10 mouse cellular contexts compared by ENCODE assay signal in genomic region chr2:125530665-125531064, GRCm38 (mm10). TPM values are rescaled to one million over a fixed set of nuclear protein-coding genes. Genes with fewer than 3 reads are reported as not detected.
DNase-seq lines count a peak whose midpoint lies in the region; ATAC-seq and TF ChIP-seq lines count a peak whose summit lies in the region.
"Had no signal": no experiment of that assay in that cellular context is flagged by ENCODE, and none has a peak within 500 bp of the region (broad histone marks: within the 10 kb centered on the region; RNA-seq: fewer than 3 reads in every experiment).

No protein-coding gene starts in this region.

- no peak for TF ChIP-seq CTCF in lung, adult 2 months (IDR thresholded peaks at IDR 0.05; ENCODE audit: insufficient read depth, low read length)

- DNase-seq in lung, adult 18-20 months: peak; percentile 18 to 24
- no peak for DNase-seq in lung, adult 2 months
- DNase-seq in heart, adult 8-10 months (ENCODE audit: low spot score): peak; percentile 55
- DNase-seq in hindbrain, embryonic 10.5 days (ENCODE audit: low spot score): no peak
- DNase-seq in frontal cortex, postnatal 25 days (ENCODE audit: low spot score in 2 of 2): no peak
- DNase-seq in thymus, postnatal 10 days (ENCODE audit: low spot score in 2 of 2): no peak
- DNase-seq: spleen, adult 18-20 months had no signal

- WGBS in lung, adult 2 months: 56% methylated on average over 6 of the region's 6 CpGs
- WGBS in intestine, embryonic 16.5 days: 49% methylated on average over 6 of the region's 6 CpGs
- 62% methylated on average over 6 of the region's 6 CpGs for WGBS in stomach, embryonic 14.5 days
- 75% methylated on average over 6 of the region's 6 CpGs for WGBS in hindbrain, embryonic 10.5 days

- no peaks in the 10 kb centered on the region for H3K27me3 ChIP-seq in intestine, embryonic 16.5 days (replicated peaks; ENCODE audit: control insufficient read depth, insufficient read depth, low read length)
- no peaks in the 10 kb centered on the region for H3K27me3 ChIP-seq in stomach, embryonic 14.5 days (ENCODE audit: control insufficient read depth, insufficient read depth, low read length)
- H3K27me3 ChIP-seq in hindbrain, embryonic 10.5 days (ENCODE audit: insufficient read depth, poor library complexity, severe bottlenecking): no peaks in the 10 kb centered on the region
- H3K27me3 ChIP-seq: limb, embryonic 12.5 days had no signal

- TF ChIP-seq POLR2A in lung, adult 2 months (IDR thresholded peaks at IDR 0.05; ENCODE audit: borderline replicate concordance, extremely low read depth, low read depth, low read length): no peak

- H3K4me1 ChIP-seq in lung, adult 2 months (ENCODE audit: control insufficient read depth, insufficient read depth, low read length): no peaks in the 10 kb centered on the region
- no peaks in the 10 kb centered on the region for H3K4me1 ChIP-seq in intestine, embryonic 16.5 days (ENCODE audit: control insufficient read depth, insufficient read depth, low read length)
- no peaks in the 10 kb centered on the region for H3K4me1 ChIP-seq in stomach, embryonic 14.5 days (ENCODE audit: control insufficient read depth, insufficient read depth, low read length)
- no peaks in the 10 kb centered on the region for H3K4me1 ChIP-seq in hindbrain, embryonic 10.5 days (replicated peaks)
- H3K4me1 ChIP-seq: limb, embryonic 12.5 days had no signal

- H3K27ac ChIP-seq in intestine, embryonic 16.5 days (ENCODE audit: low read length): peak overlapping the region; percentile 51; the same call in 1 of the 2 replicates
- H3K27ac ChIP-seq in stomach, embryonic 14.5 days (ENCODE audit: low read length): no peak overlapping the region; the same call in 1 of the 2 replicates
- H3K27ac ChIP-seq in hindbrain, embryonic 10.5 days: no peak overlapping the region
- H3K27ac ChIP-seq: limb, embryonic 12.5 days had no signal

- peak; percentile 82 for ATAC-seq in intestine, embryonic 16.5 days
- ATAC-seq in stomach, embryonic 14.5 days (ENCODE audit: insufficient number of reproducible peaks, insufficient read depth, low FRiP score, low read depth): peak; percentile 71; the same call in 1 of the 2 replicates

- no peak overlapping the region for H3K4me2 ChIP-seq in intestine, embryonic 16.5 days (ENCODE audit: low read depth, low read length)
- no peak overlapping the region for H3K4me2 ChIP-seq in stomach, embryonic 14.5 days (replicated peaks; ENCODE audit: low read depth, low read length)
- H3K4me2 ChIP-seq: limb, embryonic 12.5 days had no signal

- H3K36me3 ChIP-seq in intestine, embryonic 16.5 days (ENCODE audit: control insufficient read depth, insufficient read depth, low read length): no peaks in the 10 kb centered on the region
- H3K36me3 ChIP-seq in stomach, embryonic 14.5 days (ENCODE audit: control insufficient read depth, insufficient read depth, low read length): no peaks in the 10 kb centered on the region
- no peaks in the 10 kb centered on the region for H3K36me3 ChIP-seq in hindbrain, embryonic 10.5 days
- H3K36me3 ChIP-seq: limb, embryonic 12.5 days had no signal

- H3K4me3 ChIP-seq in lung, adult 2 months (replicated peaks; ENCODE audit: extremely low read depth, low read depth, low read length): no peak overlapping the region
- H3K4me3 ChIP-seq in intestine, embryonic 16.5 days (ENCODE audit: low read length): no peak overlapping the region
- H3K4me3 ChIP-seq in stomach, embryonic 14.5 days (ENCODE audit: low read depth, low read length): no peak overlapping the region
- H3K4me3 ChIP-seq in hindbrain, embryonic 10.5 days: no peak overlapping the region
- H3K4me3 ChIP-seq: limb, embryonic 12.5 days had no signal

- no peaks in the 10 kb centered on the region for H3K9me3 ChIP-seq in intestine, embryonic 16.5 days (ENCODE audit: control insufficient read depth, low read length)
- H3K9me3 ChIP-seq in stomach, embryonic 14.5 days (ENCODE audit: control insufficient read depth, low read depth, low read length): no peaks in the 10 kb centered on the region
- no peaks in the 10 kb centered on the region for H3K9me3 ChIP-seq in hindbrain, embryonic 10.5 days
- H3K9me3 ChIP-seq: limb, embryonic 12.5 days had no signal

- no peak overlapping the region for H3K9ac ChIP-seq in intestine, embryonic 16.5 days (ENCODE audit: low read depth, low read length)
- H3K9ac ChIP-seq in stomach, embryonic 14.5 days (replicated peaks; ENCODE audit: low read depth, low read length): no peak overlapping the region
- H3K9ac ChIP-seq: limb, embryonic 12.5 days had no signal

RNA-seq across cellular contexts. Expression of gene Fbn1, which starts 22.9 kb away (rescaled TPM):
- polyA plus RNA-seq in lung, adult 2 months (2012; rRNA removed): 20.2 and 30.6 TPM in 2 replicates
- 10 to 100 TPM; 17.4 to 32.9 (median 23.8) TPM for total RNA-seq in heart, adult 8-10 months (2022)
- 12.6 and 15.6 TPM in 2 replicates for polyA plus RNA-seq in intestine, embryonic 16.5 days (2015; fragmentation: Nextera tagmentation; extraction: Ambion mirVana)
- polyA plus RNA-seq in stomach, embryonic 14.5 days (2014; fragmentation: Nextera tagmentation; extraction: Ambion mirVana): 56.3 and 58.2 TPM in 2 replicates
- 6.1 and 7.0 TPM in 2 replicates for polyA plus RNA-seq in hindbrain, embryonic 10.5 days (2016; fragmentation: Nextera tagmentation; extraction: Ambion mirVana)

RNA-seq across cellular contexts. Expression of gene Gm9913, which starts 25.8 kb away (rescaled TPM):
- 0.43 and 0.52 TPM in 2 replicates for polyA plus RNA-seq in lung, adult 2 months (2012; rRNA removed)
- under 1 TPM; 0.09 to 0.14 (median 0.10) TPM for total RNA-seq in heart, adult 8-10 months (2022)
- polyA plus RNA-seq in intestine, embryonic 16.5 days (2015; fragmentation: Nextera tagmentation; extraction: Ambion mirVana): 0.16 and 0.51 TPM in 2 replicates
- polyA plus RNA-seq in stomach, embryonic 14.5 days (2014; fragmentation: Nextera tagmentation; extraction: Ambion mirVana): 0.39 and 0.66 TPM in 2 replicates
- 0.17 and 0.21 TPM in 2 replicates for polyA plus RNA-seq in hindbrain, embryonic 10.5 days (2016; fragmentation: Nextera tagmentation; extraction: Ambion mirVana)

Comparison
In these comparisons a context has a peak if more than half of its experiments do, and no peak if none do; other contexts are left out.
1. DNase-seq: peak in lung, adult 18-20 months (2 of 2) and heart, adult 8-10 months (single experiment); none in lung, adult 2 months (single experiment), hindbrain, embryonic 10.5 days (single experiment), frontal cortex, postnatal 25 days (0 of 2) and thymus, postnatal 10 days (0 of 2).